Mouse (Mus musculus) C2C12 (cell line): ENCODE measurements around the gene Ccdc7a. TPM values are rescaled to one million over a fixed set of nuclear protein-coding genes. Genes with fewer than 3 reads are reported as not detected.

Experiments
- H3K27me3 ChIP-seq: one replicate; pipeline ENCODE4 v1.6.1; 2011; ENCODE audit not compliant: control insufficient read depth, insufficient read depth, insufficient read length
- H3K36me3 ChIP-seq: one replicate; pipeline ENCODE4 v1.6.1; 2011; ENCODE audit not compliant: control insufficient read depth, insufficient read depth
- H3K4me3 ChIP-seq: one replicate; pipeline ENCODE4 v1.5.1; 2011; ENCODE audit warnings: mild to moderate bottlenecking, control low read depth; ENCODE audit not compliant: poor library complexity, insufficient read depth, severe bottlenecking
- H3K79me2 ChIP-seq: one replicate; pipeline ENCODE4 v1.6.1; 2011; ENCODE audit not compliant: control insufficient read depth, insufficient read depth
- H3K79me3 ChIP-seq: one replicate; pipeline ENCODE4 v1.6.1; 2011; ENCODE audit warnings: low read depth, control low read depth
- H3ac ChIP-seq: one replicate; pipeline ENCODE3; 2011; ENCODE audit warnings: low read depth; ENCODE audit not compliant: control insufficient read depth, insufficient read length
- CEBPB ChIP-seq: IDR thresholded peaks from one replicate; pipeline ENCODE4 v1.6.1; 2011; ENCODE audit warnings: low read depth, mild to moderate bottlenecking, control low read depth, moderate library complexity
- CTCF ChIP-seq: IDR thresholded peaks from one replicate; pipeline ENCODE4 v1.5.1; 2011; ENCODE audit not compliant: control insufficient read depth, insufficient read depth, insufficient read length
- FOSL1 ChIP-seq: IDR thresholded peaks from one replicate; pipeline ENCODE4 v1.8.0; 2011; ENCODE audit warnings: mild to moderate bottlenecking, low read length; ENCODE audit not compliant: poor library complexity, insufficient read depth, severe bottlenecking
- MAX ChIP-seq: IDR thresholded peaks from one replicate; pipeline ENCODE4 v1.6.1; 2011; ENCODE audit warnings: mild to moderate bottlenecking, control low read depth
- MYOD1 ChIP-seq: IDR thresholded peaks from one replicate; pipeline ENCODE4 v1.6.1; 2011; ENCODE audit warnings: low read depth; ENCODE audit not compliant: control insufficient read depth, insufficient read length
- MYOG ChIP-seq: IDR thresholded peaks from one replicate; pipeline ENCODE4 v1.6.1; 2011; ENCODE audit not compliant: control insufficient read depth, insufficient read length; ENCODE audit errors: extremely low read depth
- USF1 ChIP-seq: IDR thresholded peaks from one replicate; pipeline ENCODE4 v1.6.1; 2011; ENCODE audit warnings: low read depth, mild to moderate bottlenecking, control low read depth, moderate library complexity
- polyA plus RNA-seq: library from polyadenylated mRNA; unstranded; fragments of >200 nt; fragmentation: generic; extraction: Trizol; gene quantifications from one replicate; pipeline ENCODE4 v1.2.1, GENCODE M21; 2012; ENCODE audit warnings: missing spikeins

The Ccdc7a gene
- polyA plus RNA-seq, 1 experiment, result not detected

DNA sequence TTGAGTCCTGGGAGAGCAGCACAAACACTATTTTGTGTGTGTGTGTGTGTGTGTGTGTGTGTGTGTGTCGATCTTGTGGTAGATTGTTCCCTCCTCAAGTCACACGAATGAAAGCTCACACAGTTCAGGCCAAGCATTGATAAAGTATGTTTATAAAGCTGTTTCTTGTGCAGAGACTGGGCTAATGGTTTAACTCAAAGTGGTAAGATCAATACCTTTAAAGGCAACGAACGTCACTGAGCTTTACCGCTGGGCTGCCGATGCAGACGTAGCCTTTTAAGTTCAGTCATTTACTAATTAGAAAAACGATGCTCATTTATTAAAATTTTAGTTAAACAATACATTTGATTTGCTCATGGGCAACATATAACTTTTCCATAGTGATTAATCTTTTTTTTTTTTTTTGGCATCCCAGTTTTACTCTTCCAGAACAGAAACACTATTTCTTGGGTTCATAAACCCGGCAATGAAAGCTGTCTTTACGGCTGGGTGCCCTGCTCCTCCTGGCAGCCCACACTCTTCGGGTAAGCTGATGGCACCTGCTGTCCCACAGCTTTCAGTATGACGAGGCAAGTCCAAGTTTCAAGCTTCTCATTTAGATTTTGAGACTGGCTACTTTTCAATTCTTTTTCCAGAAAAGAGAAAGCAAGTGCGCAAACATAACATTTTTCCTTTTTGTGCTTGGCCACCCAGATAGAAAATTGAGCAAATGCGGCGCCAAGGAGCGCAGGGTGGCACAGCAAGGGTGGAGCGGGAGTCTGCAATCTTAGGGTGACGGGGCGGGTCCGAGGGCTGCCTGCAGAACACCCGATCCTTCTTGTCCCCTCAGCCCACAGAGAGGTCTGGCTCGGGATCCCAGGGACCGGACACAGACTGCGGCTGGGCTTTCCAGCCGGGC lies 380.5 kb downstream of the Ccdc7a start:
- TF ChIP-seq USF1, result no peak
- no peak for TF ChIP-seq MYOG
- no peak for TF ChIP-seq MYOD1
- TF ChIP-seq FOSL1, result no peak
- TF ChIP-seq CEBPB, result no peak
- no peak for TF ChIP-seq CTCF
- TF ChIP-seq MAX, result no peak
- Histone ChIP-seq H3K27me3 (no peaks in the 10 kb centered on the region), H3K36me3 (peaks cover 9% of the 10 kb centered on the region), H3K79me2 (peaks cover 43% of the 10 kb centered on the region), H3K4me3 (peak overlapping the region; percentile 82), H3ac (peak overlapping the region; percentile 86), H3K79me3 (peaks cover 40% of the 10 kb centered on the region)

Other genes with a start within 250 kb of the Ccdc7a start
- not detected for gene Ccdc7b, start 1.6 kb upstream of the Ccdc7a start, polyA plus RNA-seq
- gene Gm10999, start 66.1 kb upstream of the Ccdc7a start, polyA plus RNA-seq, result not detected
- gene 2610044O15Rik8, start 168.9 kb upstream of the Ccdc7a start, polyA plus RNA-seq, result 6.7 TPM